Mouse (Mus musculus) embryonic facial prominence, embryonic 15.5 days (tissue): ENCODE measurements at regions not wholly inside any gene's neighbourhood (a gene's known extent, or its start where the extent isn't known, plus 50 kb on each side); places are given as distances from the start of the nearest gene placed in this dataset.

ENCODE experiments used
- ATAC-seq: fragments of 200-750 bp; cut with Nextera tagmentation; 2 replicates; pipeline ENCODE4 v1.8.0; 2017; ENCODE audit warnings: low read depth, moderate TSS enrichment; ENCODE audit not compliant: insufficient number of reproducible peaks, low FRiP score, low TSS enrichment
- H3K27ac ChIP-seq: fragments of 300-500 bp; sonication (generic); replicated peaks from 2 replicates; pipeline ENCODE4 v1.5.1; 2015; ENCODE audit warnings: mild to moderate bottlenecking, inconsistent platforms
- H3K27me3 ChIP-seq: fragments of 300-500 bp; sonication (generic); 2 replicates; pipeline ENCODE4 v1.6.1; 2015; ENCODE audit warnings: inconsistent platforms
- H3K36me3 ChIP-seq: fragments of 300-500 bp; sonication (generic); 2 replicates; pipeline ENCODE4 v1.6.1; 2015; ENCODE audit warnings: mild to moderate bottlenecking, inconsistent platforms
- H3K4me1 ChIP-seq: fragments of 300-500 bp; sonication (generic); 2 replicates; pipeline ENCODE4 v1.6.1; 2015; ENCODE audit warnings: inconsistent platforms
- H3K4me2 ChIP-seq: fragments of 300-500 bp; sonication (generic); replicated peaks from 2 replicates; pipeline ENCODE4 v1.6.1; 2015; ENCODE audit warnings: mild to moderate bottlenecking, inconsistent platforms
- H3K4me3 ChIP-seq: fragments of 300-500 bp; sonication (generic); replicated peaks from 2 replicates; pipeline ENCODE4 v1.5.1; 2015; ENCODE audit warnings: mild to moderate bottlenecking, inconsistent platforms
- H3K9ac ChIP-seq: fragments of 300-500 bp; sonication (generic); 2 replicates; pipeline ENCODE4 v1.6.1; 2015; ENCODE audit warnings: inconsistent platforms
- H3K9me3 ChIP-seq: fragments of 300-500 bp; sonication (generic); replicated peaks from 2 replicates; pipeline ENCODE4 v1.6.1; 2016; ENCODE audit warnings: inconsistent platforms
- WGBS: fragments of 180-500 bp; shearing (Covaris S2); methylation state at CpG from one replicate; pipeline ENCODE4 v1.1.7; 2015; 5-methylcytosine and 5-hydroxymethylcytosine counted together

DNA sequence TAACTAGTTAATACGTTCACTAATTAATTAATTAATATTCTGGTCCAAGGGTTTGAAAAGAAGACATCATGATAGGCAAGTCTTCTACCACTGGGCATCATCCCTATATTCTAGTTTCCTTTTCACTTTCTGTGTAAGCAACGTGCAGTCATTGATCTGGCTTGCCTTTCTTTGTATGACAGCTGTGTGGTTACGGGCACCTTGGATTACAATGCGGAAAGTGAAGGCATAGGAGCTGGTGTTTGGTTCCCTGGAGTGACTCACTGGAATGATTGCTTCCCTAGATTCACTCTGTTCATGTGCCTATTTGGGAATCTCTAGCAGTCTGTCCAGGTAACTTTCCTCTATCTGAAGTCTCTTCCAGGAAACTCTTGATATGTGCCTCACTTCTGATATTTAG is 120.5 kb upstream of the Ntf3 start:
- Histone ChIP-seq H3K36me3 (no peaks in the 10 kb centered on the region), H3K9ac (no peak overlapping the region), H3K27me3 (no peaks in the 10 kb centered on the region), H3K9me3 (no peaks in the 10 kb centered on the region), H3K4me2 (no peak overlapping the region), H3K4me3 (no peak overlapping the region), H3K27ac (no peak overlapping the region), H3K4me1 (no peaks in the 10 kb centered on the region)
- no peak for ATAC-seq
- 78% methylated on average over 4 of the region's 4 CpGs for WGBS

DNA sequence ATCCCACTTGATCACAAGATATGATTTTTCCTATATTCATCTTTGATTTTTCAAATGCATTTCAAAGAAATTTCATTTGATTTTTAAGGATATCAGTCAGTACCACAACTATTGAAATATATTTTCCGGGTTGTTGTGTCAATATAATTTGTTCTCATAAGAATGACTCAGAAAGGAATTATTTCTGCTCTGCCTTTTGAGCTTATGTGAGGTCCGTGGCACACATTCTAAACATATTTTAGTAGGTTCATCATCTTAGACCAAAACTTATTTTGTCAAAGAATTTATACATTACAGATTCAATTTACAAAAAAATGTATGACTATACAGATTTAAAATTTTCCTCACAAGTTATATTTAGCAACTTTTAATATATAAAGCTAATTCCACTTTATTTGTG is 119.5 kb upstream of the Ntf3 start:
- Histone ChIP-seq H3K9me3 (no peaks in the 10 kb centered on the region), H3K9ac (no peak overlapping the region), H3K4me2 (no peak overlapping the region), H3K36me3 (no peaks in the 10 kb centered on the region), H3K4me3 (no peak overlapping the region), H3K27ac (no peak overlapping the region), H3K4me1 (no peaks in the 10 kb centered on the region), H3K27me3 (no peaks in the 10 kb centered on the region)
- no peak for ATAC-seq
- 59% methylated on average over 2 of the region's 2 CpGs for WGBS

DNA sequence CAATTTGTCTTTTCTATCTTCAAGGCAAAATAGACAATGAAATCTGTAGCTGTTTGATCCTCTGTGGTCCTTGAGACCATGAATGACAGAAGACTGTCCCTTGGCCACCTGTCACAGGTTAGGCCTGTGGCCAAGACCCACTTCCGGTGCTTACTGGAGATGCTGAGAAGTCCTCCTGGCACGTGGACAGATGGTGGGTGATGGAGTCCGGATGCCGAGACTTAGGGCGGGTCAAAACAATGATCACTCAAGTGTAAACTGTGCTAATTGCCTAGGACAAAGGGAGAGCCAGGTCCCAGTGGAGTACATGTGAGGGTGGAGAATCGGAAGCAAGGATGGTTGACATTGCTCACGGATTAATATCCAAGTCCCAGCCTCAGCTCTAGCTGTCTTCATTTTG is 117.7 kb upstream of the Ntf3 start:
- H3K27ac ChIP-seq = no peak overlapping the region
- no peak overlapping the region for H3K4me2 ChIP-seq
- 79% methylated on average over 7 of the region's 7 CpGs for WGBS
- no peak for ATAC-seq
- H3K9ac ChIP-seq = no peak overlapping the region
- H3K9me3 ChIP-seq = no peaks in the 10 kb centered on the region
- H3K4me3 ChIP-seq = no peak overlapping the region
- H3K4me1 ChIP-seq = no peaks in the 10 kb centered on the region
- no peaks in the 10 kb centered on the region for H3K36me3 ChIP-seq
- no peaks in the 10 kb centered on the region for H3K27me3 ChIP-seq

DNA sequence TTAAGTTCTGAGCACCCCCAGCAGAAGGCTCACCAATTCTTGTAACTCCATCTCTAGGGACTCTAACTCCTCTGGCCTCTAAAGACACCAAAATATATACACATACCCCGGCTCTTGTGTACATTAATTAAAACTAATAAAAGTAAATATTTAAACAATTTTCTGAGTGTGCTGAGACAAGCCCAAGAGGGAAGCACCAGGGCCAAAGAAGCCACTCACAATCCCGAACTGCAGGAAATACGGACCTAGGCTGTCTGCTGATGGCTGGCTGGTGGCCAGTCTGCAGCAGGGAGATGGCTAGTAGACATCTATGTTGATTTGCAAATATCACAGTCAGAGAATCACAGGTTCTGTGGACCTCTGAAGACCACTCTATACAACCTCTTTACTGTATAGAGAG is 113.6 kb upstream of the Ntf3 start:
- Histone ChIP-seq H3K27me3 (no peaks in the 10 kb centered on the region), H3K4me2 (no peak overlapping the region), H3K4me1 (no peaks in the 10 kb centered on the region), H3K9me3 (no peaks in the 10 kb centered on the region), H3K9ac (no peak overlapping the region), H3K36me3 (no peaks in the 10 kb centered on the region), H3K4me3 (no peak overlapping the region), H3K27ac (no peak overlapping the region)
- no peak for ATAC-seq
- WGBS = 77% methylated on average over 3 of the region's 3 CpGs

DNA sequence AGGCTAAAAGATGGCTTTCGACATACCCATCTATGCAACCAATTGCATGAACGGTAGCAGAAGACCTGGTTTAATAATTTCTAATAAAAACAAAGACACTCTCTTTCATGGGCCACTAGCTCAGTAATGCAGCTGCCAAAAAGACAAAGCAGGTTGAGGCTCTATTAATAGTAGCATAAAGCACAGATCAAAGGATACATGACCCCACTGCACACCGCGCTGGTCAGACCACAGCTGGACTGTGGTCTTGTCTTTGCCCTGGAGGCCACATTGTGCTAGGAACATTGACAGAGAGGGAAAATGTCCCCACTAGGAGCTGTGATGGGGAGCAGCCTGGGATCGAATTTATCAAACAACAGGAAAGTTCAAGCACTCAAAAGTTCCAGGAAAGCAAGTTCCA is 79.3 kb upstream of the Ntf3 start:
- no peak overlapping the region for H3K4me3 ChIP-seq
- WGBS = 80% methylated on average over 5 of the region's 5 CpGs
- no peak for ATAC-seq
- no peaks in the 10 kb centered on the region for H3K27me3 ChIP-seq
- no peak overlapping the region for H3K4me2 ChIP-seq
- no peak overlapping the region for H3K9ac ChIP-seq
- H3K4me1 ChIP-seq = peaks cover 4% of the 10 kb centered on the region; the same call in 1 of the 2 replicates
- H3K27ac ChIP-seq = no peak overlapping the region
- no peaks in the 10 kb centered on the region for H3K36me3 ChIP-seq
- H3K9me3 ChIP-seq = no peaks in the 10 kb centered on the region

DNA sequence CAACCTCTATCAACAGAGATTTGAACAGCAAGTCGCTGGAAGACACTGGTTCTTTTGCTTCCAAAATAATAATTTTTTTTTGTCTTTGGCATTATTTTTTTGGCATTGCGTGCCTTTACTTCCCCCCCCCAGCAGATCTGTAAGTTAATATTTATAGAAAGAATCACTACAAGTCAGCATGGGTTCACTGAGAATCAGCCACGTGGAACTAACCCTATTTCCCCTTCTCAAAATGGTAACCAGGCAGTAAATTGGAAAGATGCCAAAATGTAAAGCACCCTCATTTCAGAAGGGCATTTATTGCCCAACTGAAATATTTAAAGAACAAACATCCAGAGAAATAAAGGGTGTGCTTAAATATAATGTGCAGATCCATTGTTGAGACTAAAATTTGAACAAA is 78.7 kb upstream of the Ntf3 start:
- ATAC-seq = no peak
- Histone ChIP-seq H3K27me3 (no peaks in the 10 kb centered on the region), H3K4me2 (no peak overlapping the region), H3K9ac (no peak overlapping the region), H3K4me3 (no peak overlapping the region), H3K36me3 (no peaks in the 10 kb centered on the region), H3K4me1 (peaks cover 4% of the 10 kb centered on the region; the same call in 1 of the 2 replicates), H3K9me3 (no peaks in the 10 kb centered on the region), H3K27ac (no peak overlapping the region)
- WGBS = 45% methylated on average over 3 of the region's 3 CpGs

DNA sequence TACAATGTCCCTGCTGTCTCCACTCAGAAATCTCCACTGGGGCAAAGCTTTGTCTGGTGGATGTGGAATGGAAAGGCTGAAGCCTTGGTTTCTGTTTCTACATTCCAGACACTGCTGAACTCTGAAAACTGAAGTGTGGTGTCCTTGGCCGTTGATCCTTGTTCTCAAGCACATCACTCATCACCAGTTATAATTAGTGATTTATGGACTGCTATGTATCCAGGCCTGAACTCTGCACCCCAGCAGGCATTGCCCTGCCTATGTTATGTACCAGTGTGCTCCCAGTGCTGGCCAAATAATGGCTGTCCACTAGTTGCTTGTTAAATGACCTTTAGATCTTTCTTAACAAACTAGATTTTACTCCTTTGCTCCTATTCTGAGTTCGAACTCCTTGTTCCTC is 75.6 kb upstream of the Ntf3 start:
- Histone ChIP-seq H3K4me3 (no peak overlapping the region), H3K4me1 (peaks cover 4% of the 10 kb centered on the region; the same call in 1 of the 2 replicates), H3K36me3 (no peaks in the 10 kb centered on the region), H3K4me2 (no peak overlapping the region), H3K27ac (no peak overlapping the region), H3K27me3 (no peaks in the 10 kb centered on the region), H3K9ac (no peak overlapping the region), H3K9me3 (no peaks in the 10 kb centered on the region)
- ATAC-seq = no peak
- WGBS = 78% methylated on average over 2 of the region's 2 CpGs

DNA sequence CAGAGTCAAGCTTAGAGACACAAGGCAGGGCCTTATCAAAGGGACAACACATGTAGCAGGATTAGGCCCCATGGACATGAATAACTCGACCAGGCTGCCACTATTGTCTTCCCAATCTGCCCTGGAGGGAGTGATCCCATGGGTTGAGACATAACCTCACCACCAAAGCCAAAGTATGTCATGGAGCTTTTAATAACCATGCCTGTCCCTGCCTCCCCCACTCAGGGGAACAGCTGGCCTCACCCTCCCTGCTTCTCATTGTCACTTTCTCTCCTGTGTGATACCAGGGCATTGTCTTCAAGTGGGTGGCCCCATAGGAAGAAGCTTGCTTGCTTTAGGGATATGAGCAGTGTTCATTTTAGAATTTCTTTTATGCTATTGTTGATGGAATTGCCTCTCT is 73.5 kb upstream of the Ntf3 start:
- no peak for ATAC-seq
- H3K4me3 ChIP-seq = no peak overlapping the region
- no peaks in the 10 kb centered on the region for H3K36me3 ChIP-seq
- 37% methylated on average over 1 of the region's 1 CpGs for WGBS
- H3K4me1 ChIP-seq = peaks cover 4% of the 10 kb centered on the region; the same call in 1 of the 2 replicates
- H3K4me2 ChIP-seq = no peak overlapping the region
- no peak overlapping the region for H3K9ac ChIP-seq
- no peak overlapping the region for H3K27ac ChIP-seq
- H3K9me3 ChIP-seq = no peaks in the 10 kb centered on the region
- no peaks in the 10 kb centered on the region for H3K27me3 ChIP-seq
